Mouse (Mus musculus) heart, postnatal 0 days (tissue): ENCODE measurements at regions not wholly inside any gene's neighbourhood (a gene's known extent, or its start where the extent isn't known, plus 50 kb on each side); places are given as distances from the start of the nearest gene placed in this dataset.

Experiments used
- ATAC-seq: fragments of 200-750 bp; cut with Nextera tagmentation; 2 replicates; pipeline ENCODE4 v1.8.0; 2017; ENCODE audit warnings: low read depth, moderate number of reproducible peaks, moderate library complexity; ENCODE audit not compliant: insufficient read depth
- DNase-seq: peaks from one replicate; pipeline ENCODE4 v3.0.0-alpha.2; 2016; ENCODE audit warnings: low spot score
- H3K27ac ChIP-seq: fragments of 300-500 bp; sonication (generic); 2 replicates; pipeline ENCODE4 v1.5.1; 2014; ENCODE audit warnings: low read depth, mild to moderate bottlenecking
- H3K27me3 ChIP-seq: fragments of 300-500 bp; sonication (generic); 2 replicates; pipeline ENCODE4 v1.6.1; 2014; ENCODE audit warnings: low read length, mixed read lengths; ENCODE audit not compliant: control insufficient read depth, insufficient read depth
- H3K36me3 ChIP-seq: fragments of 300-500 bp; sonication (generic); replicated peaks from 2 replicates; pipeline ENCODE4 v1.6.1; 2014; ENCODE audit warnings: low read length, mixed read lengths; ENCODE audit not compliant: control insufficient read depth, insufficient read depth
- H3K4me1 ChIP-seq: fragments of 300-500 bp; sonication (generic); 2 replicates; pipeline ENCODE4 v1.6.1; 2014; ENCODE audit warnings: antibody characterized with exemption; ENCODE audit not compliant: control insufficient read depth, insufficient read depth
- H3K4me2 ChIP-seq: fragments of 300-500 bp; sonication (generic); 2 replicates; pipeline ENCODE4 v1.6.1; 2014; ENCODE audit warnings: low read depth, mild to moderate bottlenecking, low read length, moderate library complexity
- H3K4me3 ChIP-seq: fragments of 300-500 bp; sonication (generic); 2 replicates; pipeline ENCODE4 v1.5.1; 2014; ENCODE audit warnings: low read depth, low read length
- H3K9ac ChIP-seq: fragments of 300-500 bp; sonication (generic); replicated peaks from 2 replicates; pipeline ENCODE4 v1.6.1; 2014; ENCODE audit warnings: low read depth, low read length, mixed read lengths
- H3K9me3 ChIP-seq: fragments of 300-500 bp; sonication (generic); replicated peaks from 2 replicates; pipeline ENCODE4 v1.6.1; 2016; ENCODE audit warnings: low read length; ENCODE audit not compliant: control insufficient read depth
- CTCF ChIP-seq: IDR thresholded peaks from 2 replicates; pipeline ENCODE4 v1.5.1; 2016; ENCODE audit warnings: antibody characterized with exemption, control low read depth, low read depth
- EP300 ChIP-seq: IDR thresholded peaks from 2 replicates; pipeline ENCODE4 v1.6.1; 2016; ENCODE audit warnings: antibody characterized with exemption, low read depth
- WGBS: fragments of 180-500 bp; shearing (Covaris S2); extraction: QIAGEN DNeasy Blood & Tissue Kit; methylation state at CpG from one replicate; pipeline ENCODE4 v1.1.7; 2014; 5-methylcytosine and 5-hydroxymethylcytosine counted together

DNA sequence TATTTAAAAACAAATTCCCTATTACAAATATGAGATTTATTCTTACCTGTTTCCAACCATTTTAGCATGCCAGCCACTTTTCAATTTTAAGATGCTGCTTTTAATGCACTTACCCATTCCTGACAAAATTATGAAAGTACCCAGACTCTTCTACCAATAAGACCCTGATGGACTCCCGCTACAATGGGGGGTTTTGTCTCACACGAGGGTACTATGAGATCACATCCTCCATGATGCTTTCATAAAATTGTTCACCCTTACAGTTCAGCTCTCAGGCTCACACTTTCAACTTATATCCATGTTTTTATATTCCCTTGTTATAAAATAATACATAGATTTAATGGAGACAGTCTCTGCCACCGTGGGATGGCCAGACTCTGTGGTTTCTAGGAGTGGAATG, 68.1 kb upstream of the Adamts18 start:
- Histone ChIP-seq H3K9ac (no peak overlapping the region), H3K36me3 (no peaks in the 10 kb centered on the region), H3K4me2 (no peak overlapping the region), H3K27me3 (no peaks in the 10 kb centered on the region), H3K4me1 (no peaks in the 10 kb centered on the region), H3K9me3 (no peaks in the 10 kb centered on the region), H3K27ac (no peak overlapping the region), H3K4me3 (no peak overlapping the region)
- ATAC-seq (no peak), DNase-seq (no peak)
- 67% methylated on average over 3 of the region's 3 CpGs for WGBS
- TF ChIP-seq EP300: no peak
- no peak for TF ChIP-seq CTCF

DNA sequence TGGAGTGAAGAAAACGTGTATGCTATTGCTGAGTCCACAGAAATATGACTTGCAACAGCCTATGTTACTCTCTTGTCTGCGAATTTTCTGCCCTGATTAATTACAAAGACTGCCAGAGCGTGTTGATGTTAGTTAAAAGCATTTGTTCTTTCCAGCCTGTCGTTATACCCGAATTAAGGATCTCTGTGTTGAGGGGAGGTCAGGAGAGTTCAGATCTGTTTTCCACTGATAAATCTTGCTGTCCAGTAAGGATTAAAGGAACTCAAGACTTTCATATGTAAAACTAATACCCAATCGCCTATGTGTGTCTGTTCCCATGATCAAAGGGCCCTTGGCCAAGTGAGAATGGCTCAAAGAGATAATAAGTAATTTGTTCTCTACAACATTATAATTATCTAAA, 68.7 kb upstream of the Adamts18 start:
- no peak overlapping the region for H3K4me3 ChIP-seq
- TF ChIP-seq CTCF: no peak
- no peak for TF ChIP-seq EP300
- no peak for ATAC-seq
- H3K4me2 ChIP-seq: no peak overlapping the region
- no peak overlapping the region for H3K9ac ChIP-seq
- H3K27ac ChIP-seq: no peak overlapping the region
- H3K4me1 ChIP-seq: no peaks in the 10 kb centered on the region
- H3K36me3 ChIP-seq: no peaks in the 10 kb centered on the region
- WGBS: 46% methylated on average over 6 of the region's 6 CpGs
- H3K27me3 ChIP-seq: no peaks in the 10 kb centered on the region
- no peak for DNase-seq
- no peaks in the 10 kb centered on the region for H3K9me3 ChIP-seq

DNA sequence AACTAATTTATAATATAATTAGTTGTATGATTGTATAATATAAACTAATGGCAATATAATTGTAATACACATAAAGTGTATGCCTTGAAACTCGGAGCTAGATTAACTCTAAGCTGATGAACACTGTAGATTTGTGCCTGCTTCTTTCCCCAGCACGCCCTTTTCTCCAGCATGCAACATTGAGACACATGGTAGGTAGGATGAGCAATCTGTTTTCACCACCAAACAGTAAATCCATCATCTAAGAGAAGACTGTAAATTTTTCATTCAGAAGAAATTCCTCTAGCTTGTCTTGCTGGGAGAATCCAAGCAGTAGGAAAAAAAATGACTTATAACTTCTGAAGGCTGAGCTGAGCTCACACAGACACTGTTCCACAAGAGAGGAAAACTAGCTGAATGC, 71.8 kb upstream of the Adamts18 start:
- Histone ChIP-seq H3K36me3 (no peaks in the 10 kb centered on the region), H3K9me3 (no peaks in the 10 kb centered on the region), H3K9ac (no peak overlapping the region), H3K4me3 (no peak overlapping the region), H3K27me3 (no peaks in the 10 kb centered on the region), H3K4me2 (no peak overlapping the region), H3K27ac (no peak overlapping the region), H3K4me1 (no peaks in the 10 kb centered on the region)
- 58% methylated on average over 2 of the region's 2 CpGs for WGBS
- no peak for TF ChIP-seq EP300
- TF ChIP-seq CTCF: no peak
- DNase-seq: no peak
- ATAC-seq: no peak

DNA sequence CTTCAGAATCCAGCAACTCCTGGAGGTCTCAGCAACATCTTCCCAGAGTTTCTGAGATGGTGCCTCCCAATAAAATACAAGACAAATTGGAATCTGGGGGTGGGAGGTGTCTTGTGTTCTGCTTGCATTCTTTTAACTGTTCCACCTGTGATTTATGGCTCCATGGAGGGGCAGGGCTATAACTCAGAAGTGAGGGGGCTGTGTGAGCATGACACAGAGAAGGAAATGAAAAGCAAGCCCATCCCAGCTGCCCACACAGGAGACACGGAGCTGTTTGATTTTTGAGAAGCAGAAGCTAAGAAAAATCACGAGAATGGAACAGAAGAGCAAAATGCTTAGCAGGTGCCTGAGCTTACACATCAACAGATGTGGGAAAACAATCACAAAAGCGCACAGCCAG, 74.8 kb upstream of the Adamts18 start:
- ATAC-seq: no peak
- Histone ChIP-seq H3K4me3 (no peak overlapping the region), H3K4me2 (no peak overlapping the region), H3K9ac (no peak overlapping the region), H3K27ac (no peak overlapping the region), H3K36me3 (no peaks in the 10 kb centered on the region), H3K4me1 (no peaks in the 10 kb centered on the region), H3K9me3 (no peaks in the 10 kb centered on the region), H3K27me3 (no peaks in the 10 kb centered on the region)
- TF ChIP-seq EP300: no peak
- no peak for TF ChIP-seq CTCF
- DNase-seq: no peak
- 50% methylated on average over 3 of the region's 3 CpGs for WGBS

GRCm38 (mm10) chr8:113953721-113954120, 105.2 kb upstream of the Adamts18 start:
- no peak overlapping the region for H3K4me2 ChIP-seq
- no peaks in the 10 kb centered on the region for H3K27me3 ChIP-seq
- no peak overlapping the region for H3K4me3 ChIP-seq
- H3K9ac ChIP-seq: no peak overlapping the region
- TF ChIP-seq EP300 (no peak), CTCF (no peak)
- 72% methylated on average over 3 of the region's 3 CpGs for WGBS
- DNase-seq (no peak), ATAC-seq (no peak)
- no peaks in the 10 kb centered on the region for H3K36me3 ChIP-seq
- no peak overlapping the region for H3K27ac ChIP-seq
- H3K4me1 ChIP-seq: no peaks in the 10 kb centered on the region
- no peaks in the 10 kb centered on the region for H3K9me3 ChIP-seq

- Histone ChIP-seq H3K27me3 (no peaks in the 10 kb centered on the region), H3K4me3 (no peak overlapping the region)
Observed at GRCm38 (mm10) chr8:113956439-113957043, 108.0 kb upstream of the Adamts18 start.

More at GRCm38 (mm10) chr8:113956439-113957043, 108.0 kb upstream of the Adamts18 start:
- DNase-seq (no peak), ATAC-seq (no peak)
- Histone ChIP-seq H3K9me3 (no peaks in the 10 kb centered on the region), H3K4me2 (no peak overlapping the region), H3K4me1 (no peaks in the 10 kb centered on the region), H3K36me3 (no peaks in the 10 kb centered on the region), H3K9ac (no peak overlapping the region), H3K27ac (no peak overlapping the region)
- TF ChIP-seq EP300 (no peak), CTCF (no peak)
- 76% methylated on average over 14 of the region's 14 CpGs for WGBS
